Mouse (Mus musculus): ENCODE data around the gene Psme1. TPM values are rescaled to one million over a fixed set of nuclear protein-coding genes. Genes with fewer than 3 reads are reported as not detected.
A peak's percentile ranks its signal among the peaks of the same experiment; 100 is the strongest.

Psme1 gene
- polyA plus RNA-seq, 1 experiment, result 268 TPM

DNA sequence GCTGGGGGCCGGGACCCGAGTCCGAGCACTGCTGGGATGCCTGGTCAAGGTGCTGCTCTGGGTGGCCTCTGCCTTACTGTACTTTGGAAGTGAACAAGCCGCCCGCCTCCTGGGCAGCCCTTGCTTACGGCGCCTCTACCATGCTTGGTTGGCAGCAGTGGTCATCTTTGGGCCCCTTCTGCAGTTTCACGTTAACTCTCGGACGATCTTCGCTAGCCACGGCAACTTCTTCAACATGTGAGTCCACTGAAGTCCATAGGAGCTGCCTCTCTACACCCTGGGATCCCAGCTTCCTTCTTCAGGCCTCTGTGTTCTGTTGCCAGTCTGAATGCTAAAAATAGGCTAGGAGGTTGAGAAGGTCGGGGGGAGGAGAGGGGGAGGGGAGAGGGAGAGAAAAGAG lies 2.2 kb upstream of the Psme1 start:
- no peak for TF ChIP-seq CTCF (IDR thresholded peaks at IDR 0.05; ENCODE audit: control insufficient read depth, insufficient read depth, low read length)
- TF ChIP-seq POLR2A (IDR thresholded peaks at IDR 0.05; ENCODE audit: borderline replicate concordance, control insufficient read depth, low read depth, low read length), result no peak
- no peak overlapping the region for H3K4me3 ChIP-seq (replicated peaks; ENCODE audit: control insufficient read depth, low read depth, low read length)
- WGBS, result 57% methylated on average over 13 of the region's 13 CpGs
- H3K27ac ChIP-seq (ENCODE audit: control insufficient read depth, insufficient read depth, low read depth, low read length, poor library complexity), result no peak overlapping the region
- no peaks in the 10 kb centered on the region; the same call in 1 of the 2 replicates for H3K4me1 ChIP-seq (ENCODE audit: control insufficient read depth, insufficient read depth, low read length)

DNA sequence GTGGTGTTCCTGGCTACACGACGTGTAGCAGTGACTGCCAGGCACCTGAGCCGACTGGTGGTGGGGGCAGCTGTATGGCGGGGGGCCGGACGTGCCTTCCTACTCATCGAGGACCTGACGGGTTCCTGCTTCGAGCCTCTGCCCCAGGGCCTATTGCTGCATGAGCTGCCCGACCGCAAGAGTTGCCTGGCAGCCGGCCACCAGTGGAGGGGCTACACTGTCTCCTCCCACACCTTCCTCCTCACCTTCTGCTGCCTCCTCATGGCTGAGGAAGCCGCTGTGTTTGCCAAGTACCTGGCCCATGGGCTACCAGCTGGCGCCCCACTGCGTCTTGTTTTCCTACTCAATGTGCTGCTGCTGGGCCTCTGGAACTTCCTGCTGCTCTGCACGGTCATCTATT lies 1.5 kb upstream of the Psme1 start:
- WGBS, result 39% methylated on average over 16 of the region's 16 CpGs
- Histone ChIP-seq H3K4me3 (replicated peaks; ENCODE audit: control insufficient read depth, low read depth, low read length) (no peak overlapping the region), H3K27ac (ENCODE audit: control insufficient read depth, insufficient read depth, low read depth, low read length, poor library complexity) (peak overlapping the region; percentile 77), H3K4me1 (ENCODE audit: control insufficient read depth, insufficient read depth, low read length) (no peaks in the 10 kb centered on the region; the same call in 1 of the 2 replicates)
- no peak for TF ChIP-seq POLR2A (IDR thresholded peaks at IDR 0.05; ENCODE audit: borderline replicate concordance, control insufficient read depth, low read depth, low read length)
- no peak for TF ChIP-seq CTCF (IDR thresholded peaks at IDR 0.05; ENCODE audit: control insufficient read depth, insufficient read depth, low read length)

GRCm38 (mm10) chr14:55578668-55579269 lies 846 bp downstream of the Psme1 start:
- Histone ChIP-seq H3K27ac (ENCODE audit: control insufficient read depth, insufficient read depth, low read depth, low read length, poor library complexity) (peak overlapping the region; percentile 81), H3K4me1 (ENCODE audit: control insufficient read depth, insufficient read depth, low read length) (no peaks in the 10 kb centered on the region; the same call in 1 of the 2 replicates), H3K4me3 (replicated peaks; ENCODE audit: control insufficient read depth, low read depth, low read length) (peak overlapping the region; percentile 92)
- WGBS, result 10% methylated on average over 6 of the region's 6 CpGs
- TF ChIP-seq POLR2A (IDR thresholded peaks at IDR 0.05; ENCODE audit: borderline replicate concordance, control insufficient read depth, low read depth, low read length) (no peak), CTCF (IDR thresholded peaks at IDR 0.05; ENCODE audit: control insufficient read depth, insufficient read depth, low read length) (no peak)

DNA sequence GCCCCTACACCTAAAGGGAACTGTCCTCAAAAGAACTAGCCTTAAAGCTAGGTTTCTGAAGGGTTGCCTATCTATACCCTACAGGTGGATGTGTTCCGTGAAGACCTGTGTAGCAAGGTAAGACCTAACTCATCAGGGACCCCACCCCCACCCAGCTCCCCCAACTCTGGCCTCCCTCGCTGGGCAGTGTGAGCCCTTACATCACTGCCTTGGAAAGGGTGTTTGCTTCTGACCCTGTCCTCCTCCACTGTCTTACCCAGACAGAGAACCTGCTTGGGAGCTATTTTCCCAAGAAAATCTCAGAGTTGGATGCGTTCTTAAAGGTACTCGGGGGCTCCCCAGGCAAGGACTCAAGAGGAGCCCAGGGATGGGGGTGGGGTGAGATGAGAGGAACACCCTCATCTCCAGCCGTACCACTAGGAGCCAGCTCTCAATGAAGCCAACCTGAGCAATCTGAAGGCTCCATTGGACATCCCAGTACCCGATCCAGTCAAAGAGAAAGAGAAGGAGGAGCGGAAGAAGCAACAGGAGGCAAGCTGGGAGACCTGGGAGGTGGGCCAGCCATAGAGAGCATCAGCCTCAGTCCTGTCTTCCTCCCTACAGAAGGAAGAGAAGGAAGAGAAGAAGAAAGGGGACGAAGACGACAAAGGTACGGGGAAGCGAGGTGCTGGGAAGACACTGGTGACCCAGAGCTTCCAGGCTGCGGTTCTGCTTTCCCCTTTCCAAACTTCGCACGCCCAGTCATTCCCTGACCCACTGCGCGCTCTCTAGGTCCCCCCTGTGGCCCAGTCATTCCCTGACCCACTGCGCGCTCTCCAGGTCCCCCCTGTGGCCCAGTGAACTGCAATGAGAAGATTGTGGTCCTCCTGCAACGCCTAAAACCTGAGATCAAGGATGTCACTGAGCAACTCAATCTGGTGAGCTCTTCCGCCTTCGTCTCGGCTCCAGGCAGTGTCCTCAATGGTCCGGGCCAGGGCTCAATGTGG lies 1.9 kb downstream of the Psme1 start:
- Histone ChIP-seq H3K4me3 (replicated peaks; ENCODE audit: control insufficient read depth, low read depth, low read length) (no peak overlapping the region), H3K27ac (ENCODE audit: control insufficient read depth, insufficient read depth, low read depth, low read length, poor library complexity) (no peak overlapping the region), H3K4me1 (ENCODE audit: control insufficient read depth, insufficient read depth, low read length) (no peaks in the 10 kb centered on the region; the same call in 1 of the 2 replicates)
- WGBS, result 90% methylated on average over 23 of the region's 23 CpGs
- TF ChIP-seq POLR2A (IDR thresholded peaks at IDR 0.05; ENCODE audit: borderline replicate concordance, control insufficient read depth, low read depth, low read length), result no peak
- TF ChIP-seq CTCF (IDR thresholded peaks at IDR 0.05; ENCODE audit: control insufficient read depth, insufficient read depth, low read length), result no peak

GRCm38 (mm10) chr14:55580731-55581130 lies 2.8 kb downstream of the Psme1 start:
- H3K27ac ChIP-seq (ENCODE audit: control insufficient read depth, insufficient read depth, low read depth, low read length, poor library complexity), result no peak overlapping the region
- H3K4me1 ChIP-seq (ENCODE audit: control insufficient read depth, insufficient read depth, low read length), result no peaks in the 10 kb centered on the region; the same call in 1 of the 2 replicates

GRCm38 (mm10) chr14:55581981-55582681 lies 4.2 kb downstream of the Psme1 start:
- Histone ChIP-seq H3K4me3 (replicated peaks; ENCODE audit: control insufficient read depth, low read depth, low read length) (no peak overlapping the region), H3K4me1 (ENCODE audit: control insufficient read depth, insufficient read depth, low read length) (no peaks in the 10 kb centered on the region; the same call in 1 of the 2 replicates), H3K27ac (ENCODE audit: control insufficient read depth, insufficient read depth, low read depth, low read length, poor library complexity) (no peak overlapping the region)
- WGBS, result 79% methylated on average over 9 of the region's 9 CpGs
- TF ChIP-seq POLR2A (IDR thresholded peaks at IDR 0.05; ENCODE audit: borderline replicate concordance, control insufficient read depth, low read depth, low read length) (no peak), CTCF (IDR thresholded peaks at IDR 0.05; ENCODE audit: control insufficient read depth, insufficient read depth, low read length) (peak; percentile 43; the same call in 1 of the 2 replicates)

More at GRCm38 (mm10) chr14:55580731-55581130, 2.8 kb downstream of the Psme1 start:
- no peak overlapping the region for H3K4me3 ChIP-seq (replicated peaks; ENCODE audit: control insufficient read depth, low read depth, low read length)
- WGBS, result 89% methylated on average over 16 of the region's 16 CpGs
- TF ChIP-seq CTCF (IDR thresholded peaks at IDR 0.05; ENCODE audit: control insufficient read depth, insufficient read depth, low read length) (no peak), POLR2A (IDR thresholded peaks at IDR 0.05; ENCODE audit: borderline replicate concordance, control insufficient read depth, low read depth, low read length) (no peak)

- Histone ChIP-seq H3K27ac (ENCODE audit: control insufficient read depth, insufficient read depth, low read depth, low read length, poor library complexity) (peak overlapping the region; percentile 70; the same call in 1 of the 2 replicates), H3K4me1 (ENCODE audit: control insufficient read depth, insufficient read depth, low read length) (no peaks in the 10 kb centered on the region; the same call in 1 of the 2 replicates), H3K4me3 (replicated peaks; ENCODE audit: control insufficient read depth, low read depth, low read length) (peak overlapping the region; percentile 79)
- TF ChIP-seq POLR2A (IDR thresholded peaks at IDR 0.05; ENCODE audit: borderline replicate concordance, control insufficient read depth, low read depth, low read length), result no peak
- no peak for TF ChIP-seq CTCF (IDR thresholded peaks at IDR 0.05; ENCODE audit: control insufficient read depth, insufficient read depth, low read length)
- 29% methylated on average over 5 of the region's 5 CpGs for whole genome bisulfite sequencing
Measured at GRCm38 (mm10) chr14:55584303-55584701, 6.4 kb downstream of the Psme1 start.
